Mouse (Mus musculus): ENCODE measurements around the gene Acaa1a. TPM values are rescaled to one million over a fixed set of nuclear protein-coding genes. Genes with fewer than 3 reads are reported as not detected.

Gene Acaa1a
- 131 and 139 TPM in 2 replicates for polyA plus RNA-seq (2015; fragmentation: Nextera tagmentation; extraction: Ambion mirVana)

- peaks cover 16% of the 10 kb centered on the region for H3K4me1 ChIP-seq (ENCODE audit: control insufficient read depth, insufficient read depth, low read length)
- no peak for ATAC-seq (ENCODE audit: insufficient read depth, low FRiP score)
Measured at GRCm38 (mm10) chr9:119339558-119340211, at the start of gene Acaa1a. Acaa1a (plus strand) TSS chr9:119339676.

GRCm38 (mm10) chr9:119290791-119291190 lies 48.7 kb upstream of the Acaa1a start:
- H3K4me1 ChIP-seq (ENCODE audit: control insufficient read depth, insufficient read depth, low read length), result no peaks in the 10 kb centered on the region
- no peak overlapping the region for H3K4me3 ChIP-seq (replicated peaks; ENCODE audit: low read length)
- 85% methylated on average over 3 of the region's 3 CpGs for WGBS
- no peak overlapping the region for H3K4me2 ChIP-seq (ENCODE audit: low read depth, low read length)
- ATAC-seq (ENCODE audit: insufficient read depth, low FRiP score), result no peak
- no peaks in the 10 kb centered on the region for H3K27me3 ChIP-seq (ENCODE audit: control insufficient read depth, insufficient read depth, low read length)
- no peaks in the 10 kb centered on the region for H3K36me3 ChIP-seq (ENCODE audit: control insufficient read depth, insufficient read depth, low read length)
- H3K9me3 ChIP-seq (replicated peaks; ENCODE audit: control insufficient read depth, low read length), result no peaks in the 10 kb centered on the region
- no peak overlapping the region for H3K9ac ChIP-seq (ENCODE audit: low read length)
- no peak overlapping the region for H3K27ac ChIP-seq (ENCODE audit: low read length)

More at GRCm38 (mm10) chr9:119339558-119340211, at the start of gene Acaa1a:
- H3K4me3 ChIP-seq (replicated peaks; ENCODE audit: low read length), result peak within 1 kb of the TSS; percentile 75
- under 1% methylated on average over 43 of the region's 43 CpGs for WGBS
- H3K36me3 ChIP-seq (ENCODE audit: control insufficient read depth, insufficient read depth, low read length), result 0 out of 2 replicates have a peak, but pooled peaks cover 10% of the 10 kb centered on the region
- peak within 1 kb of the TSS; percentile 97 for H3K27ac ChIP-seq (ENCODE audit: low read length)
- H3K27me3 ChIP-seq (ENCODE audit: control insufficient read depth, insufficient read depth, low read length), result no peaks in the 10 kb centered on the region
- peak within 1 kb of the TSS; percentile 88 for H3K9ac ChIP-seq (ENCODE audit: low read length)
- no peaks in the 10 kb centered on the region for H3K9me3 ChIP-seq (replicated peaks; ENCODE audit: control insufficient read depth, low read length)
- peak within 1 kb of the TSS; percentile 89 for H3K4me2 ChIP-seq (ENCODE audit: low read depth, low read length)

GRCm38 (mm10) chr9:119297696-119298095 lies 41.8 kb upstream of the Acaa1a start:
- no peak overlapping the region for H3K27ac ChIP-seq (ENCODE audit: low read length)
- H3K9me3 ChIP-seq (replicated peaks; ENCODE audit: control insufficient read depth, low read length), result no peaks in the 10 kb centered on the region
- ATAC-seq (ENCODE audit: insufficient read depth, low FRiP score), result no peak
- H3K4me1 ChIP-seq (ENCODE audit: control insufficient read depth, insufficient read depth, low read length), result no peaks in the 10 kb centered on the region
- H3K9ac ChIP-seq (ENCODE audit: low read length), result no peak overlapping the region
- no peaks in the 10 kb centered on the region for H3K27me3 ChIP-seq (ENCODE audit: control insufficient read depth, insufficient read depth, low read length)
- 0 out of 2 replicates have a peak, but pooled peaks cover 4% of the 10 kb centered on the region for H3K36me3 ChIP-seq (ENCODE audit: control insufficient read depth, insufficient read depth, low read length)
- no peak overlapping the region for H3K4me2 ChIP-seq (ENCODE audit: low read depth, low read length)
- no peak overlapping the region for H3K4me3 ChIP-seq (replicated peaks; ENCODE audit: low read length)
- WGBS, result 78% methylated on average over 6 of the region's 6 CpGs

- 82% methylated on average over 3 of the region's 3 CpGs for WGBS
- no peak overlapping the region for H3K4me3 ChIP-seq (replicated peaks; ENCODE audit: low read length)
Measured at GRCm38 (mm10) chr9:119298563-119298962, 40.9 kb upstream of the Acaa1a start.

GRCm38 (mm10) chr9:119305863-119306262 lies 33.6 kb upstream of the Acaa1a start:
- H3K9ac ChIP-seq (ENCODE audit: low read length), result no peak overlapping the region
- 86% methylated on average over 7 of the region's 7 CpGs for WGBS

More at GRCm38 (mm10) chr9:119298563-119298962, 40.9 kb upstream of the Acaa1a start:
- Histone ChIP-seq H3K27me3 (ENCODE audit: control insufficient read depth, insufficient read depth, low read length) (no peaks in the 10 kb centered on the region), H3K36me3 (ENCODE audit: control insufficient read depth, insufficient read depth, low read length) (0 out of 2 replicates have a peak, but pooled peaks cover 4% of the 10 kb centered on the region), H3K4me2 (ENCODE audit: low read depth, low read length) (no peak overlapping the region), H3K27ac (ENCODE audit: low read length) (no peak overlapping the region), H3K4me1 (ENCODE audit: control insufficient read depth, insufficient read depth, low read length) (no peaks in the 10 kb centered on the region), H3K9me3 (replicated peaks; ENCODE audit: control insufficient read depth, low read length) (no peaks in the 10 kb centered on the region), H3K9ac (ENCODE audit: low read length) (no peak overlapping the region)
- ATAC-seq (ENCODE audit: insufficient read depth, low FRiP score), result no peak

GRCm38 (mm10) chr9:119309067-119309466 lies 30.4 kb upstream of the Acaa1a start:
- H3K4me3 ChIP-seq (replicated peaks; ENCODE audit: low read length), result no peak overlapping the region
- no peaks in the 10 kb centered on the region for H3K27me3 ChIP-seq (ENCODE audit: control insufficient read depth, insufficient read depth, low read length)
- H3K9ac ChIP-seq (ENCODE audit: low read length), result no peak overlapping the region
- H3K36me3 ChIP-seq (ENCODE audit: control insufficient read depth, insufficient read depth, low read length), result no peaks in the 10 kb centered on the region
- no peak overlapping the region for H3K4me2 ChIP-seq (ENCODE audit: low read depth, low read length)
- no peak overlapping the region for H3K27ac ChIP-seq (ENCODE audit: low read length)
- no peak for ATAC-seq (ENCODE audit: insufficient read depth, low FRiP score)
- WGBS, result 77% methylated on average over 1 of the region's 1 CpGs
- no peaks in the 10 kb centered on the region for H3K9me3 ChIP-seq (replicated peaks; ENCODE audit: control insufficient read depth, low read length)
- H3K4me1 ChIP-seq (ENCODE audit: control insufficient read depth, insufficient read depth, low read length), result no peaks in the 10 kb centered on the region

More at GRCm38 (mm10) chr9:119305863-119306262, 33.6 kb upstream of the Acaa1a start:
- H3K27ac ChIP-seq (ENCODE audit: low read length), result no peak overlapping the region
- H3K4me2 ChIP-seq (ENCODE audit: low read depth, low read length), result no peak overlapping the region
- ATAC-seq (ENCODE audit: insufficient read depth, low FRiP score), result no peak
- H3K36me3 ChIP-seq (ENCODE audit: control insufficient read depth, insufficient read depth, low read length), result 0 out of 2 replicates have a peak, but pooled peaks cover 4% of the 10 kb centered on the region
- no peaks in the 10 kb centered on the region for H3K4me1 ChIP-seq (ENCODE audit: control insufficient read depth, insufficient read depth, low read length)
- H3K27me3 ChIP-seq (ENCODE audit: control insufficient read depth, insufficient read depth, low read length), result no peaks in the 10 kb centered on the region
- no peak overlapping the region for H3K4me3 ChIP-seq (replicated peaks; ENCODE audit: low read length)
- H3K9me3 ChIP-seq (replicated peaks; ENCODE audit: control insufficient read depth, low read length), result no peaks in the 10 kb centered on the region

GRCm38 (mm10) chr9:119313096-119313495 lies 26.4 kb upstream of the Acaa1a start:
- no peaks in the 10 kb centered on the region for H3K4me1 ChIP-seq (ENCODE audit: control insufficient read depth, insufficient read depth, low read length)
- H3K4me3 ChIP-seq (replicated peaks; ENCODE audit: low read length), result no peak overlapping the region
- H3K9ac ChIP-seq (ENCODE audit: low read length), result no peak overlapping the region
- H3K4me2 ChIP-seq (ENCODE audit: low read depth, low read length), result no peak overlapping the region
- no peaks in the 10 kb centered on the region for H3K27me3 ChIP-seq (ENCODE audit: control insufficient read depth, insufficient read depth, low read length)
- WGBS, result 88% methylated on average over 10 of the region's 10 CpGs
- no peak overlapping the region for H3K27ac ChIP-seq (ENCODE audit: low read length)
- ATAC-seq (ENCODE audit: insufficient read depth, low FRiP score), result no peak
- no peaks in the 10 kb centered on the region for H3K36me3 ChIP-seq (ENCODE audit: control insufficient read depth, insufficient read depth, low read length)
- no peaks in the 10 kb centered on the region for H3K9me3 ChIP-seq (replicated peaks; ENCODE audit: control insufficient read depth, low read length)

GRCm38 (mm10) chr9:119318891-119319290 lies 20.6 kb upstream of the Acaa1a start:
- Histone ChIP-seq H3K27ac (ENCODE audit: low read length) (no peak overlapping the region), H3K4me2 (ENCODE audit: low read depth, low read length) (no peak overlapping the region), H3K4me3 (replicated peaks; ENCODE audit: low read length) (no peak overlapping the region), H3K36me3 (ENCODE audit: control insufficient read depth, insufficient read depth, low read length) (no peaks in the 10 kb centered on the region), H3K4me1 (ENCODE audit: control insufficient read depth, insufficient read depth, low read length) (no peaks in the 10 kb centered on the region), H3K27me3 (ENCODE audit: control insufficient read depth, insufficient read depth, low read length) (no peaks in the 10 kb centered on the region), H3K9ac (ENCODE audit: low read length) (no peak overlapping the region), H3K9me3 (replicated peaks; ENCODE audit: control insufficient read depth, low read length) (no peaks in the 10 kb centered on the region)
- ATAC-seq (ENCODE audit: insufficient read depth, low FRiP score), result no peak
- WGBS, result 76% methylated on average over 1 of the region's 1 CpGs

GRCm38 (mm10) chr9:119320446-119320845 lies 19.0 kb upstream of the Acaa1a start:
- no peak overlapping the region for H3K4me3 ChIP-seq (replicated peaks; ENCODE audit: low read length)
- H3K27me3 ChIP-seq (ENCODE audit: control insufficient read depth, insufficient read depth, low read length), result no peaks in the 10 kb centered on the region
- H3K4me1 ChIP-seq (ENCODE audit: control insufficient read depth, insufficient read depth, low read length), result no peaks in the 10 kb centered on the region
- 71% methylated on average over 7 of the region's 7 CpGs for WGBS
- no peaks in the 10 kb centered on the region for H3K36me3 ChIP-seq (ENCODE audit: control insufficient read depth, insufficient read depth, low read length)
- no peaks in the 10 kb centered on the region for H3K9me3 ChIP-seq (replicated peaks; ENCODE audit: control insufficient read depth, low read length)
- H3K27ac ChIP-seq (ENCODE audit: low read length), result no peak overlapping the region
- ATAC-seq (ENCODE audit: insufficient read depth, low FRiP score), result no peak
- H3K9ac ChIP-seq (ENCODE audit: low read length), result 0 out of 2 replicates have a peak overlapping the region, but pooled peaks have one; percentile 85
- peak overlapping the region; percentile 71 for H3K4me2 ChIP-seq (ENCODE audit: low read depth, low read length)
